Mouse (Mus musculus): ENCODE results near the gene Dhrs1. TPM values are rescaled to one million over a fixed set of nuclear protein-coding genes. Genes with fewer than 3 reads are reported as not detected.

The Dhrs1 gene
- polyA plus RNA-seq, 1 experiment from 2014 or later: 73.8 TPM

GRCm38 (mm10) chr14:55758363-55758784 is 12.9 kb upstream of the Dhrs1 start, which contains the start of gene Cideb:
Cideb (minus strand) TSS chr14:55758458.
- DNase-seq (ENCODE audit: low spot score): peak; percentile 57
- H3K27ac ChIP-seq: no peak within 1 kb of the TSS
- no peaks in the 10 kb centered on the region for H3K9me3 ChIP-seq
- H3K27me3 ChIP-seq (ENCODE audit: insufficient read depth, poor library complexity, severe bottlenecking): peaks cover 33% of the 10 kb centered on the region
- H3K4me3 ChIP-seq: peak within 1 kb of the TSS; percentile 3; the same call in 1 of the 2 replicates
- H3K4me1 ChIP-seq (replicated peaks): peaks cover 17% of the 10 kb centered on the region
- 20% methylated on average over 8 of the region's 8 CpGs for WGBS
- peaks cover 36% of the 10 kb centered on the region for H3K36me3 ChIP-seq

- no peak for DNase-seq (ENCODE audit: low spot score)
- peaks cover 44% of the 10 kb centered on the region for H3K36me3 ChIP-seq
- no peak overlapping the region for H3K4me3 ChIP-seq
- H3K27ac ChIP-seq: no peak overlapping the region
- peaks cover 25% of the 10 kb centered on the region for H3K27me3 ChIP-seq (ENCODE audit: insufficient read depth, poor library complexity, severe bottlenecking)
- H3K4me1 ChIP-seq (replicated peaks): peaks cover 12% of the 10 kb centered on the region
- WGBS: 89% methylated on average over 6 of the region's 6 CpGs
- no peaks in the 10 kb centered on the region for H3K9me3 ChIP-seq
These were observed 12.1 kb upstream of the Dhrs1 start for GRCm38 (mm10) chr14:55757566-55757965.

DNA sequence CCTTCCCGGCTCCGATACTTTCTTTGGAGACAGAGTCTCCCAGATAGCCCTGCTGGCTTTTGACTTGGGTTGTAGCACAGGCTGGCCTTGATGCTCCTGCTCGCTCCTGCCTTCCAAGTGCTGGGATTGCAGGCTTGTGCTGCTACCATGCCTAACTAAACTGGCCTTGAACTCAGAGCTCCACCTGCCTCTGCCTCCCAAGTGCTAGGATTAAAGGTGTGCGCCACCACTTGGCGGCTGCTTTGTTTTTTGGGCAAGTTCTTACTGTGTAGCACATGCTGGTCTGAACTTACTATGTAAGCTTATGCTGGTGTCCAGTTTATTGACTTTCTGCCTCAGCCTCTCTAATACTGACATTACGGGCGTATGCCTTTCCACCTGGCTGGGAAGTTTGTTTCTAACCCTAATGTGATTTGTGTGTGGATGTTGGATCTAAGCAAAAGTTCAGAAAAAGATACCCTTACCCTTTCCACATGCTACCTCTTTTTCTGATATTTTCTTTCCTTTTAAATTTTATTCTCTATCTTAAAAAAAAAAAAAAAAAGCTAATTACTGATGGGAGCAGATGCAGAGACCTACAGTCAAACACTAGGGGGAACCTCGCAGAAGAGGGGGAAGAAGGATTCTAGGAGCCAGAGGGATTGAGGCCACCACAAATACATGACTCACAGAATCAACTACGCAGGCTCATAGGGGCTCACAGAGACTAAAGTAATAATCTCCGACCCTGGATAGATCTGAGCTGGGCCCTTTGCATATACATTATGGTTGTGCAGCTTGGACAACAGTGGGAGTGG is 1.8 kb upstream of the Dhrs1 start:
- H3K36me3 ChIP-seq: peaks cover 52% of the 10 kb centered on the region
- H3K9me3 ChIP-seq: no peaks in the 10 kb centered on the region
- WGBS: 92% methylated on average over 10 of the region's 10 CpGs
- no peak overlapping the region for H3K27ac ChIP-seq
- no peak for DNase-seq (ENCODE audit: low spot score)
- H3K4me3 ChIP-seq: peak overlapping the region; percentile 92
- H3K4me1 ChIP-seq (replicated peaks): peaks cover 34% of the 10 kb centered on the region
- H3K27me3 ChIP-seq (ENCODE audit: insufficient read depth, poor library complexity, severe bottlenecking): no peaks in the 10 kb centered on the region

DNA sequence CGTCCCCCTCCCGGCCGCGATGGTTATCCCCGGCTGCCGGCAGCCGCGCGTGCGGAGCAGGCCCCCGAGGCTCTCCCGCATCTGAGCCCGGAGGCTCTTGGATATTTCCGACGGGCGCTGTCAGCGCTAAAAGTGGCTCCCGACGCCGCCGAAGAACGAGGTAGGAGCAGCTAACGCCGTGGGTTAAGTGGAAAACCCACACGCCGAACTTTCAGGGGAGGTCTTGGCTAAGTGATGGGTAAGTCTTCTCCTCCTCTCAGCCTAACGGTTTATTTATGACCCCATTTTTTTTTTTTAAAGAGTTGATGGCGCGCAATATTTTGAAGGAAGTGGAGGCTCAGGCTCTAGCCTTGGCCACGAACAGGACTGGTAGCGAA is 359 bp upstream of the Dhrs1 start:
- H3K27ac ChIP-seq: peak overlapping the region; percentile 86
- no peak for DNase-seq (ENCODE audit: low spot score)

GRCm38 (mm10) chr14:55743711-55744110 is 1.8 kb downstream of the Dhrs1 start:
- peaks cover 45% of the 10 kb centered on the region for H3K36me3 ChIP-seq
- no peaks in the 10 kb centered on the region for H3K9me3 ChIP-seq
- no peak overlapping the region for H3K27ac ChIP-seq
- no peak overlapping the region for H3K4me3 ChIP-seq
- no peaks in the 10 kb centered on the region for H3K27me3 ChIP-seq (ENCODE audit: insufficient read depth, poor library complexity, severe bottlenecking)
- 25% methylated on average over 10 of the region's 10 CpGs for WGBS
- peak; percentile 85 for DNase-seq (ENCODE audit: low spot score)
- H3K4me1 ChIP-seq (replicated peaks): peaks cover 34% of the 10 kb centered on the region

More for the DNA sequence above, 359 bp upstream of the Dhrs1 start:
- Histone ChIP-seq H3K4me1 (replicated peaks) (peaks cover 34% of the 10 kb centered on the region), H3K9me3 (no peaks in the 10 kb centered on the region), H3K27me3 (ENCODE audit: insufficient read depth, poor library complexity, severe bottlenecking) (no peaks in the 10 kb centered on the region), H3K36me3 (peaks cover 45% of the 10 kb centered on the region), H3K4me3 (peak overlapping the region; percentile 92)
- under 1% methylated on average over 31 of the region's 31 CpGs for WGBS

DNA sequence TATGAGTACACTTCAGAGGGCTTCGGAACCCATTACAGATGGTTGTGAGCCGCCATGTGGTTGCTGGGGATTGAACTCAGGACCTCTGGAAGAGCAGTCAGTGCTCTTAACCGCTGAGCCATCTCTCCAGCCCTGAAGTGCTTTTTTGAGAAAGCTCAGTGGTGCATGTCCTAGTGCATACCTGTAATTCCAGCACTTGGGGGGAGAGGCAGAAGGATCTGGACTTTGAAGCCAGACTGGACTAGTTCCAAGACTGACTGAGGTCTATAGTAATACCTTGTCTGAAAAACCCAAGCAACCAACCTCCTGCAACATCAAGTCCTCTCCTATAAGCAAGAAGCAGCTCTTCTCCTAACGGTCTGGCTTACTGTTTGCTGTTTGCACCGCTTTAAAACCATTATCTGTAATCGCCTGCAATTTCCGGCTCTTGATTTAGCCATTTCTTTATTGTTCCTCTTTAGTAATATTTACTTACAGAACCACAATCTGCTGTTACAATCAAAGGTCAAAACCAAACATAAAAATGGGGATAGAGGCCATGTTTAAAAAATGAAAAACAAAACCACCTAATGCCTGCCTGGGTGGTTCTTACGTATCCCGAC is 8.3 kb downstream of the Dhrs1 start:
- Histone ChIP-seq H3K4me1 (replicated peaks) (no peaks in the 10 kb centered on the region), H3K4me3 (no peak overlapping the region), H3K27ac (no peak overlapping the region), H3K36me3 (peaks cover 35% of the 10 kb centered on the region), H3K27me3 (ENCODE audit: insufficient read depth, poor library complexity, severe bottlenecking) (0 out of 2 replicates have a peak, but pooled peaks cover 7% of the 10 kb centered on the region), H3K9me3 (no peaks in the 10 kb centered on the region)
- no peak for DNase-seq (ENCODE audit: low spot score)
- 86% methylated on average over 9 of the region's 9 CpGs for WGBS

DNA sequence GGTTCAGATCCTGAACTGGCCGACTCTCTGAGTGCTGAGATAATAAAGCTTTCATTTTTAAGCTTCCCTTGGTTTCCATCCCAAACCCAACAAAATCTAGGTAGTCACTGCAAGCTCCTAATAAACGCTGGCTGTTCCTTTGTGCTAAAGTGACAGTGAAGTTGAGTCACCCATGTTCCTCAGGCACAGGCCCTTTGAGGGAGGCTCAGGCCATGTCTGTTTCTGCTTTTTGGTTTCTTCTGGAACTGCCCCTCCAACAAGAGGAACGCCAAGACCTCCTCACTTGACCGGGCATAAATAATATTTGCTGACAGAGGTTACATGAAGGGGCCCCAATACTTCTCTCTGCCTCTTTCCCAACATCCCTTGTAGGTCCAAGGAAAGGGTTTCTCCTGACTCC is 9.7 kb downstream of the Dhrs1 start:
- 83% methylated on average over 4 of the region's 4 CpGs for WGBS
- Histone ChIP-seq H3K9me3 (no peaks in the 10 kb centered on the region), H3K27me3 (ENCODE audit: insufficient read depth, poor library complexity, severe bottlenecking) (0 out of 2 replicates have a peak, but pooled peaks cover 7% of the 10 kb centered on the region), H3K27ac (no peak overlapping the region), H3K4me1 (replicated peaks) (no peaks in the 10 kb centered on the region), H3K36me3 (peaks cover 27% of the 10 kb centered on the region), H3K4me3 (no peak overlapping the region)
- DNase-seq (ENCODE audit: low spot score): no peak

DNA sequence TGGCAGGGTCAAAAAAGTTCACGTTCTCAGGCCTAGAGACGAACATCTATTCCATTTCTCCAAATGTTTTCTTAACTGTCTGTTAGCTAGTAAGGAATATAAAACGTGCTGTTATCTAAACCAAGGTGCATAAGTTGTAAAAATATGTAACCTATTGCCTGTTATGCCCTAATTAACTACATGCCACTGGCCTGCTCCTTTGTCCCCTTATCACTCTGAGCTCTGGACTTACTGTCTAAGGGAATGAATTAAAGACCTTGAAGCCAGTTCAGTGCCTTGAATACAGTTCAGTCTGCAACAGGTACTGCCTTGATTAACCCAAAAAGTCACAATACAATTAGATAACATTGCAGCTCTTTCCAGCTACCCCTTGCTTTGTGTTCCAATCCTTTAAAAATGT is 10.2 kb downstream of the Dhrs1 start:
- no peak for DNase-seq (ENCODE audit: low spot score)
- H3K4me3 ChIP-seq: no peak overlapping the region
- WGBS: 75% methylated on average over 3 of the region's 3 CpGs
- 0 out of 2 replicates have a peak, but pooled peaks cover 7% of the 10 kb centered on the region for H3K27me3 ChIP-seq (ENCODE audit: insufficient read depth, poor library complexity, severe bottlenecking)
- no peaks in the 10 kb centered on the region for H3K4me1 ChIP-seq (replicated peaks)
- H3K27ac ChIP-seq: no peak overlapping the region
- no peaks in the 10 kb centered on the region for H3K9me3 ChIP-seq
- H3K36me3 ChIP-seq: peaks cover 23% of the 10 kb centered on the region

DNA sequence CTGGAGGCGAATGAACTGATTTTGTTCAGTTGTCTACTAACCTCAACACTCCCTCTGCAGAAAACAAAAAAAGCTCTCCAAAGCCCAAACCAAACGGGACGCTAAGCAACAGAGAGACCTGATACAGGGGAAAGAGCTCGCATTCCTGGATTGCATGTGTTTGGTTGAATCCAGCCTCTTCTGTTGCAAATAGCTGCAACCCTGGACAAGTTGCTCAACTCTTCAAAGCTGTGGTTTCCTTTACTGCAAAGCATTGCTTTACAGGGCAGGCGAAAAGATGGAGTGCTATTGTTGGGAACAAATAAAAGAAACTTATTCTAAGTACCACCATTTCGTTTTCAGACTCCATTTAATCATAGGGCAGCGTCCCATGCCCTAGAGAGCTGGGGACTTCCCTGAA is 10.6 kb downstream of the Dhrs1 start:
- no peak for DNase-seq (ENCODE audit: low spot score)
- WGBS: 79% methylated on average over 7 of the region's 7 CpGs
- H3K4me1 ChIP-seq (replicated peaks): no peaks in the 10 kb centered on the region

GRCm38 (mm10) chr14:55733889-55734288 is 11.6 kb downstream of the Dhrs1 start:
- H3K4me1 ChIP-seq (replicated peaks): no peaks in the 10 kb centered on the region
- H3K36me3 ChIP-seq: peaks cover 8% of the 10 kb centered on the region
- 0 out of 2 replicates have a peak, but pooled peaks cover 7% of the 10 kb centered on the region for H3K27me3 ChIP-seq (ENCODE audit: insufficient read depth, poor library complexity, severe bottlenecking)
- no peak overlapping the region for H3K27ac ChIP-seq
- DNase-seq (ENCODE audit: low spot score): no peak
- WGBS: 78% methylated on average over 10 of the region's 10 CpGs
- no peak overlapping the region for H3K4me3 ChIP-seq
- H3K9me3 ChIP-seq: no peaks in the 10 kb centered on the region

More for the DNA sequence above, 10.6 kb downstream of the Dhrs1 start:
- Histone ChIP-seq H3K4me3 (no peak overlapping the region), H3K27ac (no peak overlapping the region), H3K9me3 (no peaks in the 10 kb centered on the region), H3K27me3 (ENCODE audit: insufficient read depth, poor library complexity, severe bottlenecking) (0 out of 2 replicates have a peak, but pooled peaks cover 7% of the 10 kb centered on the region), H3K36me3 (peaks cover 18% of the 10 kb centered on the region)

GRCm38 (mm10) chr14:55730531-55731032 is 14.9 kb downstream of the Dhrs1 start:
- no peak for DNase-seq (ENCODE audit: low spot score)
- no peaks in the 10 kb centered on the region for H3K36me3 ChIP-seq
- H3K27ac ChIP-seq: no peak overlapping the region
- no peaks in the 10 kb centered on the region for H3K4me1 ChIP-seq (replicated peaks)
- no peak overlapping the region for H3K4me3 ChIP-seq
- 0 out of 2 replicates have a peak, but pooled peaks cover 7% of the 10 kb centered on the region for H3K27me3 ChIP-seq (ENCODE audit: insufficient read depth, poor library complexity, severe bottlenecking)
- H3K9me3 ChIP-seq: no peaks in the 10 kb centered on the region
- 90% methylated on average over 7 of the region's 7 CpGs for WGBS

DNA sequence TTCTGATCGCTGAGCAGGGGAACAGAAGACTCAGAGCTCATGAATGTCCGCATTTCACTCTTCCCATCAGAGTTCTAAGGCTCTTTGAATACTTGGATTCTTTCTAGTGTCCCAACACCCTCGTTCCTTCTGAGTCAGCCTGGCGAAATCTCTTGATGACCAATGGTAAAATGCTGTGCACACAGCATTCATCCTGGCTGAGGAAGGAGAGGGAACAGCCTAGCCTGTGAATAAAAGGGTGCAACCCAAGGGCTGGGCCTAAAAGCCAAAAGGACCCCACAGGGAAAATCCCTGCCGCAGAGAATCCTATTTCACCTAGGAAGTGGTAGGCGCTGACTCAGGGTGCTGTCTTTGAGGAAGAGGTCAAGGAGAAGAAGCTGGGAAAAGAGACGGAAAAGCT is 15.4 kb downstream of the Dhrs1 start:
- Histone ChIP-seq H3K9me3 (no peaks in the 10 kb centered on the region), H3K4me3 (no peak overlapping the region), H3K4me1 (replicated peaks) (no peaks in the 10 kb centered on the region), H3K27ac (no peak overlapping the region), H3K27me3 (ENCODE audit: insufficient read depth, poor library complexity, severe bottlenecking) (0 out of 2 replicates have a peak, but pooled peaks cover 7% of the 10 kb centered on the region), H3K36me3 (no peaks in the 10 kb centered on the region)
- no peak for DNase-seq (ENCODE audit: low spot score)
- 81% methylated on average over 7 of the region's 7 CpGs for WGBS

Data from hindbrain, embryonic 10.5 days (tissue).